Mouse (Mus musculus) limb, embryonic 15.5 days (tissue): ENCODE measurements around the gene Pcbp1. TPM values are rescaled to one million over a fixed set of nuclear protein-coding genes. Genes with fewer than 3 reads are reported as not detected.

ENCODE experiments used
- ATAC-seq: fragments of 200-750 bp; cut with Nextera tagmentation; 2 replicates; pipeline ENCODE4 v1.8.0; 2017; ENCODE audit warnings: low read depth, moderate TSS enrichment; ENCODE audit not compliant: insufficient number of reproducible peaks, low FRiP score, low TSS enrichment
- H3K27ac ChIP-seq: fragments of 300-500 bp; sonication (generic); 2 replicates; pipeline ENCODE4 v1.5.1; 2015; ENCODE audit warnings: moderate library complexity, mild to moderate bottlenecking, inconsistent platforms
- H3K27me3 ChIP-seq: fragments of 300-500 bp; sonication (generic); 2 replicates; pipeline ENCODE4 v1.6.1; 2015; ENCODE audit warnings: inconsistent platforms
- H3K36me3 ChIP-seq: fragments of 300-500 bp; sonication (generic); 2 replicates; pipeline ENCODE4 v1.6.1; 2015; ENCODE audit warnings: inconsistent platforms
- H3K4me1 ChIP-seq: fragments of 300-500 bp; sonication (generic); 2 replicates; pipeline ENCODE4 v1.6.1; 2015; ENCODE audit warnings: inconsistent platforms
- H3K4me2 ChIP-seq: fragments of 300-500 bp; sonication (generic); 2 replicates; pipeline ENCODE4 v1.6.1; 2015; ENCODE audit warnings: mild to moderate bottlenecking, inconsistent platforms
- H3K4me3 ChIP-seq: fragments of 300-500 bp; sonication (generic); 2 replicates; pipeline ENCODE4 v1.5.1; 2015; ENCODE audit warnings: mild to moderate bottlenecking, inconsistent platforms
- H3K9ac ChIP-seq: fragments of 300-500 bp; sonication (generic); 2 replicates; pipeline ENCODE4 v1.6.1; 2015; ENCODE audit warnings: inconsistent platforms
- H3K9me3 ChIP-seq: fragments of 300-500 bp; sonication (generic); 2 replicates; pipeline ENCODE4 v1.6.1; 2016; ENCODE audit warnings: inconsistent platforms
- WGBS: fragments of 180-500 bp; shearing (Covaris S2); methylation state at CpG from one replicate; pipeline ENCODE4 v1.1.7; 2015; 5-methylcytosine and 5-hydroxymethylcytosine counted together
- polyA plus RNA-seq: library from polyadenylated mRNA; unstranded; fragments of >200 nt; fragmentation: Nextera tagmentation; extraction: Ambion mirVana; gene quantifications from 2 replicates; pipeline ENCODE4 v1.2.1, GENCODE M21; 2015

The Pcbp1 gene
- polyA plus RNA-seq, 1 experiment from 2014 or later: 462 TPM

- no peaks in the 10 kb centered on the region for H3K4me1 ChIP-seq
- H3K4me3 ChIP-seq: no peak overlapping the region
- no peak overlapping the region for H3K4me2 ChIP-seq
- H3K9ac ChIP-seq: no peak overlapping the region
- ATAC-seq: no peak
- no peaks in the 10 kb centered on the region for H3K27me3 ChIP-seq
- no peaks in the 10 kb centered on the region for H3K9me3 ChIP-seq
- H3K36me3 ChIP-seq: peaks cover 57% of the 10 kb centered on the region
- H3K27ac ChIP-seq: no peak overlapping the region
- WGBS: 49% methylated on average over 4 of the region's 4 CpGs
These were observed 19.1 kb upstream of the Pcbp1 start for GRCm38 (mm10) chr6:86545236-86545635.

- Histone ChIP-seq H3K27ac (no peak overlapping the region), H3K9me3 (no peaks in the 10 kb centered on the region), H3K27me3 (no peaks in the 10 kb centered on the region), H3K4me2 (no peak overlapping the region), H3K36me3 (peaks cover 49% of the 10 kb centered on the region), H3K4me3 (no peak overlapping the region), H3K9ac (no peak overlapping the region), H3K4me1 (no peaks in the 10 kb centered on the region)
- no peak for ATAC-seq
- WGBS: 83% methylated on average over 3 of the region's 3 CpGs
These were observed 17.7 kb upstream of the Pcbp1 start for GRCm38 (mm10) chr6:86543869-86544268.

- H3K27ac ChIP-seq: no peak overlapping the region
- ATAC-seq: no peak
- H3K4me3 ChIP-seq: no peak overlapping the region
- WGBS: 97% methylated on average over 13 of the region's 13 CpGs
- no peaks in the 10 kb centered on the region for H3K9me3 ChIP-seq
- H3K4me2 ChIP-seq: no peak overlapping the region
- H3K36me3 ChIP-seq: peaks cover 52% of the 10 kb centered on the region
- H3K9ac ChIP-seq: no peak overlapping the region
- H3K4me1 ChIP-seq: no peaks in the 10 kb centered on the region
- H3K27me3 ChIP-seq: no peaks in the 10 kb centered on the region
These were observed 16.9 kb upstream of the Pcbp1 start for GRCm38 (mm10) chr6:86543060-86543459.

- no peak for ATAC-seq
- H3K4me2 ChIP-seq: no peak overlapping the region
- no peaks in the 10 kb centered on the region for H3K27me3 ChIP-seq
- no peaks in the 10 kb centered on the region for H3K9me3 ChIP-seq
- no peak overlapping the region for H3K27ac ChIP-seq
- 83% methylated on average over 2 of the region's 2 CpGs for WGBS
- no peak overlapping the region for H3K9ac ChIP-seq
- no peak overlapping the region for H3K4me3 ChIP-seq
- no peaks in the 10 kb centered on the region for H3K4me1 ChIP-seq
- peaks cover 50% of the 10 kb centered on the region for H3K36me3 ChIP-seq
These were observed 15.5 kb upstream of the Pcbp1 start for GRCm38 (mm10) chr6:86541650-86542049.

GRCm38 (mm10) chr6:86528451-86528785, 2.3 kb upstream of the Pcbp1 start:
- WGBS: 77% methylated on average over 1 of the region's 1 CpGs
- Histone ChIP-seq H3K9ac (no peak overlapping the region), H3K4me3 (no peak overlapping the region), H3K4me2 (no peak overlapping the region), H3K36me3 (peaks cover 15% of the 10 kb centered on the region), H3K27ac (no peak overlapping the region), H3K9me3 (no peaks in the 10 kb centered on the region), H3K27me3 (no peaks in the 10 kb centered on the region), H3K4me1 (peaks cover 10% of the 10 kb centered on the region)
- ATAC-seq: no peak

- 34% methylated on average over 3 of the region's 4 CpGs for WGBS
- Histone ChIP-seq H3K27ac (peak overlapping the region; percentile 100), H3K4me3 (peak overlapping the region; percentile 81; the same call in 1 of the 2 replicates), H3K9ac (no peak overlapping the region), H3K9me3 (no peaks in the 10 kb centered on the region), H3K27me3 (no peaks in the 10 kb centered on the region), H3K4me1 (peaks cover 15% of the 10 kb centered on the region), H3K4me2 (peak overlapping the region; percentile 59), H3K36me3 (peaks cover 17% of the 10 kb centered on the region)
- ATAC-seq: no peak
These were observed 1.8 kb upstream of the Pcbp1 start for GRCm38 (mm10) chr6:86527766-86528450.

- Histone ChIP-seq H3K27me3 (no peaks in the 10 kb centered on the region), H3K36me3 (peaks cover 19% of the 10 kb centered on the region), H3K4me3 (peak overlapping the region; percentile 81), H3K9me3 (no peaks in the 10 kb centered on the region), H3K9ac (peak overlapping the region; percentile 85), H3K4me2 (peak overlapping the region; percentile 59), H3K4me1 (peaks cover 21% of the 10 kb centered on the region), H3K27ac (peak overlapping the region; percentile 100)
- peak; percentile 41 for ATAC-seq
- WGBS: 5% methylated on average over 49 of the region's 49 CpGs
These were observed 1.0 kb upstream of the Pcbp1 start for GRCm38 (mm10) chr6:86526961-86527740.

GRCm38 (mm10) chr6:86525646-86526031, 482 bp downstream of the Pcbp1 start:
- H3K4me2 ChIP-seq: peak overlapping the region; percentile 59
- peak overlapping the region; percentile 81 for H3K4me3 ChIP-seq
- H3K27me3 ChIP-seq: no peaks in the 10 kb centered on the region
- 0 out of 2 replicates have a peak, but pooled peaks have one; percentile 1 for ATAC-seq
- H3K27ac ChIP-seq: peak overlapping the region; percentile 100
- peaks cover 19% of the 10 kb centered on the region for H3K36me3 ChIP-seq
- under 1% methylated on average over 31 of the region's 36 CpGs for WGBS
- peaks cover 21% of the 10 kb centered on the region for H3K4me1 ChIP-seq
- H3K9ac ChIP-seq: peak overlapping the region; percentile 95
- no peaks in the 10 kb centered on the region for H3K9me3 ChIP-seq

GRCm38 (mm10) chr6:86524879-86525645, 1.1 kb downstream of the Pcbp1 start:
- Histone ChIP-seq H3K9ac (peak overlapping the region; percentile 95), H3K4me3 (peak overlapping the region; percentile 81), H3K27me3 (no peaks in the 10 kb centered on the region), H3K4me1 (peaks cover 21% of the 10 kb centered on the region), H3K9me3 (no peaks in the 10 kb centered on the region), H3K27ac (peak overlapping the region; percentile 100), H3K4me2 (peak overlapping the region; percentile 59), H3K36me3 (peaks cover 17% of the 10 kb centered on the region)
- no peak for ATAC-seq
- WGBS: under 1% methylated on average over 51 of the region's 51 CpGs

GRCm38 (mm10) chr6:86523755-86524434, 2.2 kb downstream of the Pcbp1 start:
- H3K4me1 ChIP-seq: peaks cover 21% of the 10 kb centered on the region
- H3K9ac ChIP-seq: peak overlapping the region; percentile 95
- H3K9me3 ChIP-seq: no peaks in the 10 kb centered on the region
- peak overlapping the region; percentile 87 for H3K27ac ChIP-seq
- ATAC-seq: no peak
- peak overlapping the region; percentile 59 for H3K4me2 ChIP-seq
- H3K4me3 ChIP-seq: peak overlapping the region; percentile 81
- no peaks in the 10 kb centered on the region for H3K27me3 ChIP-seq
- under 1% methylated on average over 15 of the region's 15 CpGs for WGBS
- peaks cover 17% of the 10 kb centered on the region for H3K36me3 ChIP-seq

GRCm38 (mm10) chr6:86523242-86523754, 2.8 kb downstream of the Pcbp1 start:
- H3K4me2 ChIP-seq: peak overlapping the region; percentile 59
- ATAC-seq: no peak
- no peaks in the 10 kb centered on the region for H3K27me3 ChIP-seq
- H3K9me3 ChIP-seq: no peaks in the 10 kb centered on the region
- H3K4me3 ChIP-seq: peak overlapping the region; percentile 81
- H3K4me1 ChIP-seq: peaks cover 21% of the 10 kb centered on the region
- WGBS: 31% methylated on average over 3 of the region's 3 CpGs
- peak overlapping the region; percentile 87 for H3K27ac ChIP-seq
- peaks cover 17% of the 10 kb centered on the region for H3K36me3 ChIP-seq
- peak overlapping the region; percentile 95; the same call in 1 of the 2 replicates for H3K9ac ChIP-seq
